Mouse (Mus musculus) liver, postnatal 0 days (tissue): ENCODE data around the gene Endou. TPM values are rescaled to one million over a fixed set of nuclear protein-coding genes. Genes with fewer than 3 reads are reported as not detected.

Source experiments
- ATAC-seq: fragments of 200-750 bp; cut with Nextera tagmentation; 2 replicates; pipeline ENCODE4 v1.8.0; 2017; ENCODE audit warnings: mild to moderate bottlenecking, moderate library complexity
- DNase-seq: peaks from one replicate; pipeline ENCODE4 v3.0.0-alpha.2; 2016
- H3K27ac ChIP-seq: fragments of 300-500 bp; sonication (generic); 2 replicates; pipeline ENCODE4 v1.5.1; 2014; ENCODE audit warnings: antibody characterized with exemption, moderate library complexity, mild to moderate bottlenecking, low read depth
- H3K27me3 ChIP-seq: fragments of 300-500 bp; sonication (generic); 2 replicates; pipeline ENCODE4 v1.6.1; 2014; ENCODE audit warnings: low read length, control low read depth, mixed read lengths; ENCODE audit not compliant: insufficient read depth
- H3K36me3 ChIP-seq: fragments of 300-500 bp; sonication (generic); replicated peaks from 2 replicates; pipeline ENCODE4 v1.6.1; 2014; ENCODE audit warnings: mild to moderate bottlenecking, control low read depth, low read length, moderate library complexity, mixed read lengths; ENCODE audit not compliant: insufficient read depth
- H3K4me1 ChIP-seq: fragments of 300-500 bp; sonication (generic); 2 replicates; pipeline ENCODE4 v1.6.1; 2014; ENCODE audit warnings: antibody characterized with exemption, mild to moderate bottlenecking, control low read depth; ENCODE audit not compliant: insufficient read depth
- H3K4me2 ChIP-seq: fragments of 300-500 bp; sonication (generic); 2 replicates; pipeline ENCODE4 v1.6.1; 2014; ENCODE audit warnings: low read depth, mild to moderate bottlenecking, low read length, moderate library complexity, mixed read lengths
- H3K4me3 ChIP-seq: fragments of 300-500 bp; sonication (generic); 2 replicates; pipeline ENCODE4 v1.5.1; 2014; ENCODE audit warnings: low read depth, low read length
- H3K9ac ChIP-seq: fragments of 300-500 bp; sonication (generic); replicated peaks from 2 replicates; pipeline ENCODE4 v1.6.1; 2014; ENCODE audit warnings: mild to moderate bottlenecking, moderate library complexity
- H3K9me3 ChIP-seq: fragments of 300-500 bp; sonication (generic); 2 replicates; pipeline ENCODE4 v1.6.1; 2016; ENCODE audit warnings: mild to moderate bottlenecking, control low read depth, low read length, mixed read lengths
- CTCF ChIP-seq: sonication (generic); IDR thresholded peaks from 2 replicates; pipeline ENCODE4 v1.5.1; 2016; ENCODE audit warnings: antibody characterized with exemption, low read depth
- EP300 ChIP-seq: IDR thresholded peaks from 2 replicates; pipeline ENCODE4 v1.6.1; 2016; ENCODE audit warnings: antibody characterized with exemption, low read depth, mild to moderate bottlenecking
- WGBS: fragments of 180-500 bp; shearing (Covaris S2); extraction: QIAGEN DNeasy Blood & Tissue Kit; methylation state at CpG from one replicate; pipeline ENCODE4 v1.1.7; 2014; ENCODE audit not compliant: insufficient replicate concordance; 5-methylcytosine and 5-hydroxymethylcytosine counted together
- polyA plus RNA-seq: library from polyadenylated mRNA; unstranded; fragments of >200 nt; fragmentation: Nextera tagmentation; extraction: Ambion mirVana; gene quantifications from 2 replicates; pipeline ENCODE4 v1.2.1, GENCODE M21; 2015

Gene Endou
- polyA plus RNA-seq, 1 experiment from 2014 or later: 0.82 TPM

- ATAC-seq: no peak
- no peak overlapping the region for H3K4me3 ChIP-seq
- no peaks in the 10 kb centered on the region for H3K4me1 ChIP-seq
- TF ChIP-seq EP300 (no peak), CTCF (no peak)
- WGBS: 91% methylated on average over 5 of the region's 5 CpGs
- H3K9me3 ChIP-seq: no peaks in the 10 kb centered on the region
- peaks cover 38% of the 10 kb centered on the region for H3K36me3 ChIP-seq
- no peak overlapping the region for H3K9ac ChIP-seq
- H3K27ac ChIP-seq: no peak overlapping the region
- no peak for DNase-seq
- no peaks in the 10 kb centered on the region for H3K27me3 ChIP-seq
- no peak overlapping the region for H3K4me2 ChIP-seq
Observed at GRCm38 (mm10) chr15:97693411-97693810, 37.7 kb downstream of the Endou start.

GRCm38 (mm10) chr15:97684118-97684517, 47.0 kb downstream of the Endou start:
- H3K4me1 ChIP-seq: no peaks in the 10 kb centered on the region
- ATAC-seq (no peak), DNase-seq (no peak)
- no peaks in the 10 kb centered on the region for H3K27me3 ChIP-seq
- no peak overlapping the region for H3K27ac ChIP-seq
- no peak overlapping the region for H3K4me2 ChIP-seq
- no peaks in the 10 kb centered on the region for H3K9me3 ChIP-seq
- H3K4me3 ChIP-seq: no peak overlapping the region
- H3K36me3 ChIP-seq: peaks cover 43% of the 10 kb centered on the region
- WGBS: 80% methylated on average over 9 of the region's 9 CpGs
- H3K9ac ChIP-seq: no peak overlapping the region
- no peak for TF ChIP-seq EP300
- TF ChIP-seq CTCF: no peak

DNA sequence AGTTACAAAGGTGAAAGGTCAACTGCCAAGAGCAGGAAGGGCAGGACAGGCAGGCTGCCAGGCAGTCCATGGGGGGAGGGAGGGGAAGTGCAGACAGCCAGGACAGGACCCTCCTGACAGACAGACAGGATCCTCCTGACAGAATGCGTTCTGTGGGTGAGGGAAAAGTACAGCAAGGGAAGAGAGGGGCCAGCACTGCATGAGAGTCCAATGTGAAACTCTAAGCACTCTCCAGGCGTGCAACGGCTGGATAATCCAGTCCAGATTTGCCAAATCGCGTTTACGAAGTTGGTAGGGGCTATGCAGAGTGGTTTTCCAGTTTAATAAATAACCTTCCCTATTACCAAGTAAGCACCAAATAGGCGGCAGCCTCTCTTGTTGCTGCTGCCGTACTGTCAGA, 49.1 kb downstream of the Endou start:
- DNase-seq (peak; percentile 32), ATAC-seq (peak; percentile 71)
- Histone ChIP-seq H3K4me2 (no peak overlapping the region), H3K9ac (no peak overlapping the region), H3K4me3 (no peak overlapping the region), H3K27ac (0 out of 2 replicates have a peak overlapping the region, but pooled peaks have one; percentile 22), H3K9me3 (no peaks in the 10 kb centered on the region), H3K36me3 (peaks cover 46% of the 10 kb centered on the region), H3K4me1 (no peaks in the 10 kb centered on the region), H3K27me3 (no peaks in the 10 kb centered on the region)
- WGBS: 71% methylated on average over 8 of the region's 8 CpGs
- TF ChIP-seq EP300: no peak
- no peak for TF ChIP-seq CTCF

DNA sequence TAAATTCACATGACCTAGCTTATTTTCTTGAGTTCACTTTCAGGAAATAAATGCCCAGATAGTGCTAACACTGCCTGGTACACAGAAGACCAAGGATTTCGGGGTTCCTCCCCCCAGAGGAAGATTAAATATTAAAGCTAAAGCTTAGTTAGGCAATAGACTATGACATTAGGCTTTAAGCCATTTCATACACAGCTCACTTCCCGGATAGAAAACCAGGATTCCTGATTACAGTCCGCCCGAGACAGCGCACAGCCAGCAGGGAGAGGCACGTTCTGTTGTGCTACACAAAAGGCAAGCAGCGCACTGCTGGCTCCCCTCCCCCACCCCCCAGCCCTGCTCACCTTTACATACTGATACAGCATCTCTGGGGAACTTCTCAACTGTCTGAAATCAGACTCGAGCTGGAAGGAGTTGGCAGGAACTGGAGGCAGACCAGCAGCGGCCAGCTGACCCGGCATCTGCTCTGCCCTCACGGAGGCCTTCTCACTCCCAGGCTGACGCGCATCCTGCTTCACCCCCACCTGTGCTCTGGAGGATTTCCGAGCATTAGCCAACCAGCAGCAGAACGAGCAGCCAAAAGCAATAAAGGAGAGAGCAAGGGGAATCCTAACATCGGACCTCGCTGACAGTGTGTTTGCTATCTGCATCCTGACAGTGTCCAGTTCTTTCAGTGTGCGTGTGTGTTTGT, 51.0 kb downstream of the Endou start:
- 71% methylated on average over 18 of the region's 18 CpGs for WGBS
- Histone ChIP-seq H3K4me3 (no peak overlapping the region), H3K27ac (no peak overlapping the region), H3K9ac (no peak overlapping the region), H3K4me1 (no peaks in the 10 kb centered on the region), H3K9me3 (no peaks in the 10 kb centered on the region), H3K4me2 (no peak overlapping the region), H3K27me3 (no peaks in the 10 kb centered on the region), H3K36me3 (peaks cover 33% of the 10 kb centered on the region)
- peak; percentile 29; the same call in 1 of the 2 replicates for ATAC-seq
- no peak for DNase-seq
- TF ChIP-seq CTCF: no peak

GRCm38 (mm10) chr15:97677341-97677740, 53.8 kb downstream of the Endou start:
- Histone ChIP-seq H3K4me3 (no peak overlapping the region), H3K36me3 (peaks cover 32% of the 10 kb centered on the region), H3K4me2 (no peak overlapping the region), H3K27ac (no peak overlapping the region), H3K9me3 (no peaks in the 10 kb centered on the region), H3K9ac (no peak overlapping the region), H3K27me3 (no peaks in the 10 kb centered on the region), H3K4me1 (no peaks in the 10 kb centered on the region)
- DNase-seq (no peak), ATAC-seq (no peak)
- TF ChIP-seq CTCF (no peak), EP300 (no peak)
- WGBS: 92% methylated on average over 3 of the region's 3 CpGs

- 83% methylated on average over 13 of the region's 13 CpGs for WGBS
- peaks cover 32% of the 10 kb centered on the region for H3K36me3 ChIP-seq
Observed at GRCm38 (mm10) chr15:97675927-97676326, 55.2 kb downstream of the Endou start.

More at GRCm38 (mm10) chr15:97675927-97676326, 55.2 kb downstream of the Endou start:
- no peak overlapping the region for H3K27ac ChIP-seq
- H3K9ac ChIP-seq: no peak overlapping the region
- no peaks in the 10 kb centered on the region for H3K9me3 ChIP-seq
- DNase-seq (no peak), ATAC-seq (no peak)
- H3K27me3 ChIP-seq: no peaks in the 10 kb centered on the region
- no peaks in the 10 kb centered on the region for H3K4me1 ChIP-seq
- TF ChIP-seq EP300: no peak
- TF ChIP-seq CTCF: no peak
- no peak overlapping the region for H3K4me3 ChIP-seq
- H3K4me2 ChIP-seq: no peak overlapping the region
